Mouse (Mus musculus) CH12.LX (cell line): Measurements from ENCODE around the gene Cdh6. TPM values are rescaled to one million over a fixed set of nuclear protein-coding genes. Genes with fewer than 3 reads are reported as not detected.

ENCODE experiments used
- DNase-seq: peaks from one replicate; pipeline ENCODE4 v3.0.0-alpha.2; 2013; ENCODE audit errors: extremely low read depth
- H3K27ac ChIP-seq: 2 replicates; pipeline ENCODE4 v1.5.1; 2012; ENCODE audit warnings: low read depth, mild to moderate bottlenecking, control low read depth, moderate library complexity; ENCODE audit not compliant: insufficient read depth
- H3K27me3 ChIP-seq: replicated peaks from 2 replicates; pipeline ENCODE3; 2012; ENCODE audit warnings: inconsistent platforms
- H3K36me3 ChIP-seq, 2 experiments: replicated peaks in 1 of 2; 2 replicates each; pipeline versions ENCODE3 to v1.6.1; 2012; ENCODE audit warnings: inconsistent platforms in 1 of 2, low read length in 1 of 2, mild to moderate bottlenecking in 1 of 2, mixed read lengths in 1 of 2, moderate library complexity in 1 of 2; ENCODE audit not compliant: control insufficient read depth in 1 of 2, insufficient read depth in 1 of 2
- H3K4me1 ChIP-seq, 2 experiments: 2 replicates each; pipeline ENCODE4 v1.6.1; 2012; ENCODE audit warnings: inconsistent platforms in 1 of 2, moderate library complexity in 1 of 2; ENCODE audit not compliant: insufficient read depth in 2 of 2, control insufficient read depth in 1 of 2
- H3K4me2 ChIP-seq: 2 replicates; pipeline ENCODE4 v1.6.1; 2012; ENCODE audit warnings: low read depth, mild to moderate bottlenecking, control low read depth; ENCODE audit not compliant: poor library complexity, insufficient read depth, severe bottlenecking
- H3K4me3 ChIP-seq, 3 experiments: fragments of 150-350 bp in 1 of 3; sonication (generic) in 1 of 3; replicated peaks in 1 of 3; 2 replicates each; pipeline versions ENCODE3 to v1.5.1; 2011 to 2012; ENCODE audit warnings: low read depth in 2 of 3, low read length in 2 of 3, mild to moderate bottlenecking in 2 of 3, moderate library complexity in 2 of 3, control low read depth in 1 of 3, improper control_type of control experiment in 1 of 3, inconsistent platforms in 1 of 3, mixed read lengths in 1 of 3; ENCODE audit not compliant: poor library complexity in 1 of 3
- H3K79me2 ChIP-seq: replicated peaks from 2 replicates; pipeline ENCODE4 v1.6.1; 2012; ENCODE audit warnings: mild to moderate bottlenecking, moderate library complexity; ENCODE audit not compliant: control insufficient read depth, poor library complexity, insufficient read depth, severe bottlenecking; ENCODE audit errors: extremely low read depth
- H3K9ac ChIP-seq: 2 replicates; pipeline ENCODE4 v1.6.1; 2012; ENCODE audit warnings: low read depth, mild to moderate bottlenecking, control low read depth, moderate library complexity; ENCODE audit not compliant: insufficient read depth
- H3K9me3 ChIP-seq: replicated peaks from 2 replicates; pipeline ENCODE3; 2012; ENCODE audit warnings: low read length, inconsistent platforms, mixed read lengths
- BHLHE40 ChIP-seq: IDR thresholded peaks from 2 replicates; pipeline ENCODE4 v1.6.1; 2011; ENCODE audit warnings: mild to moderate bottlenecking, low read depth, low read length, improper control_type of control experiment
- CHD1 ChIP-seq: IDR thresholded peaks from 2 replicates; pipeline ENCODE4 v1.6.1; 2012; ENCODE audit warnings: low read depth, low read length, improper control_type of control experiment, inconsistent platforms
- CHD2 ChIP-seq: IDR thresholded peaks from 2 replicates; pipeline ENCODE4 v1.6.1; 2011; ENCODE audit warnings: low read length, improper control_type of control experiment
- CTCF ChIP-seq, 2 experiments: IDR thresholded peaks in 1 of 2; conservative IDR thresholded peaks in 1 of 2; 2 replicates each; pipeline ENCODE4 v1.5.1; 2011 to 2012; ENCODE audit warnings: low read depth in 2 of 2, low read length in 2 of 2, improper control_type of control experiment in 1 of 2, inconsistent platforms in 1 of 2, mild to moderate bottlenecking in 1 of 2, moderate library complexity in 1 of 2
- EP300 ChIP-seq: IDR thresholded peaks from 2 replicates; pipeline ENCODE4 v1.6.1; 2011; ENCODE audit warnings: low read length, improper control_type of control experiment
- GABPA ChIP-seq: IDR thresholded peaks from 2 replicates; pipeline ENCODE4 v1.6.1; 2012; ENCODE audit warnings: low read depth, low read length, improper control_type of control experiment, inconsistent platforms; ENCODE audit not compliant: insufficient replicate concordance
- IRF4 ChIP-seq: IDR thresholded peaks from 2 replicates; pipeline ENCODE4 v1.6.1; 2014; ENCODE audit warnings: low read depth, mild to moderate bottlenecking, inconsistent platforms, low read length, improper control_type of control experiment
- JUND ChIP-seq: conservative IDR thresholded peaks from 2 replicates; pipeline ENCODE4 v1.6.1; 2011; ENCODE audit warnings: low read depth, low read length, improper control_type of control experiment
- MAFK ChIP-seq: IDR thresholded peaks from 2 replicates; pipeline ENCODE4 v1.6.1; 2011; ENCODE audit warnings: low read length, improper control_type of control experiment; ENCODE audit not compliant: insufficient replicate concordance
- MAX ChIP-seq: IDR thresholded peaks from 2 replicates; pipeline ENCODE4 v1.6.1; 2011; ENCODE audit warnings: low read length, improper control_type of control experiment
- MAZ ChIP-seq: IDR thresholded peaks from 2 replicates; pipeline ENCODE4 v1.6.1; 2012; ENCODE audit warnings: low read depth, mild to moderate bottlenecking, inconsistent platforms, low read length, improper control_type of control experiment, moderate library complexity
- MEF2A ChIP-seq: IDR thresholded peaks from 2 replicates; pipeline ENCODE4 v1.6.1; 2014; ENCODE audit warnings: low read depth, mild to moderate bottlenecking, inconsistent platforms, low read length, improper control_type of control experiment, borderline replicate concordance
- MXI1 ChIP-seq: IDR thresholded peaks from 2 replicates; pipeline ENCODE4 v1.6.1; 2011; ENCODE audit warnings: mild to moderate bottlenecking, low read depth, low read length, improper control_type of control experiment
- MYC ChIP-seq: IDR thresholded peaks from 2 replicates; pipeline ENCODE4 v1.6.1; 2011; ENCODE audit warnings: low read depth, mild to moderate bottlenecking, improper control_type of control experiment, low read length
- NELFE ChIP-seq: IDR thresholded peaks from 2 replicates; pipeline ENCODE4 v1.6.1; 2011; ENCODE audit warnings: low read depth, low read length, improper control_type of control experiment
- NRF1 ChIP-seq: IDR thresholded peaks from 2 replicates; pipeline ENCODE4 v1.6.1; 2014; ENCODE audit warnings: low read depth, mild to moderate bottlenecking, inconsistent platforms, low read length, improper control_type of control experiment, moderate library complexity
- PAX5 ChIP-seq: IDR thresholded peaks from 2 replicates; pipeline ENCODE4 v1.6.1; 2012; ENCODE audit warnings: low read length, inconsistent platforms, mixed read lengths
- RAD21 ChIP-seq: IDR thresholded peaks from 2 replicates; pipeline ENCODE4 v1.6.1; 2011; ENCODE audit warnings: low read depth, mild to moderate bottlenecking, low read length, improper control_type of control experiment, moderate library complexity
- TBP ChIP-seq: conservative IDR thresholded peaks from 2 replicates; pipeline ENCODE4 v1.6.1; 2011; ENCODE audit warnings: low read depth, low read length, improper control_type of control experiment
- TCF12 ChIP-seq: IDR thresholded peaks from 2 replicates; pipeline ENCODE4 v1.6.1; 2014; ENCODE audit warnings: low read depth, mild to moderate bottlenecking, inconsistent platforms, low read length, improper control_type of control experiment
- UBTF ChIP-seq: IDR thresholded peaks from 2 replicates; pipeline ENCODE4 v1.6.1; 2012; ENCODE audit warnings: low read depth, mild to moderate bottlenecking, inconsistent platforms, low read length, improper control_type of control experiment, moderate library complexity
- USF2 ChIP-seq: conservative IDR thresholded peaks from 2 replicates; pipeline ENCODE4 v1.6.1; 2011; ENCODE audit warnings: low read depth, low read length, improper control_type of control experiment
- ZC3H11A ChIP-seq: IDR thresholded peaks from 2 replicates; pipeline ENCODE4 v1.6.1; 2012; ENCODE audit warnings: low read depth, mild to moderate bottlenecking, inconsistent platforms, low read length, improper control_type of control experiment
- ZKSCAN1 ChIP-seq: IDR thresholded peaks from 2 replicates; pipeline ENCODE4 v1.6.1; 2012; ENCODE audit warnings: low read depth, inconsistent platforms, low read length, improper control_type of control experiment, borderline replicate concordance
- dilution Hi-C: fragments of 300-500 bp; cut with MboI; formaldehyde crosslinking; loops from 2 replicates; pipeline ENCODE4 v1.14.3; 2020; ENCODE audit warnings: low sequenced_read_pairs; ENCODE audit not compliant: extremely low pct_unique_long_range_greater_than_20kb, extremely low pct_ligation_motif_present
- in situ Hi-C: fragments of 300-500 bp; cut with MboI; formaldehyde crosslinking; loops from 3 replicates; pipeline ENCODE4 v1.14.3; 2019; ENCODE audit warnings: low sequenced_read_pairs, low pct_ligation_motif_present, low pct_unique_long_range_greater_than_20kb, mixed read lengths
- polyA plus RNA-seq: library from polyadenylated mRNA; unstranded; fragments of >175 nt; gene quantifications from 2 replicates; pipeline ENCODE4 v1.2.1, GENCODE M21; 2012; ENCODE audit warnings: low read depth; ENCODE audit not compliant: insufficient read length
- total RNA-seq, 2 experiments: library from RNA; depleted of rRNA; stranded (reverse); fragments of 300-350 nt in 1 of 2; fragments of >200 nt in 1 of 2; gene quantifications; 2 replicates each; pipeline ENCODE4 v1.2.3; 2012 to 2014

The Cdh6 gene
- total and polyA plus RNA-seq, 3 experiments = under 0.01 to 0.13 TPM; not detected in 1

- H3K4me1 ChIP-seq = peaks cover 0 to 11% of the 10 kb centered on the region in 2 experiments; a peak in 2 of 4 replicates
- H3K27ac ChIP-seq = no peak overlapping the region
- no peaks in the 10 kb centered on the region for H3K36me3 ChIP-seq
- no peak overlapping the region for H3K9ac ChIP-seq
- no peaks in the 10 kb centered on the region for H3K27me3 ChIP-seq
- no peak for DNase-seq
- in situ Hi-C loops (no loop called here), dilution Hi-C loops (no loop called here)
- no peak for TF ChIP-seq MAX
- no peak for TF ChIP-seq NRF1
- TF ChIP-seq PAX5 = no peak
- no peak for TF ChIP-seq ZKSCAN1
- TF ChIP-seq CHD2 = no peak
- TF ChIP-seq MEF2A = no peak
- no peak for TF ChIP-seq JUND
- TF ChIP-seq CHD1 = no peak
- no peak for TF ChIP-seq CTCF (conservative IDR thresholded peaks at IDR 0.05 in 1 of 2, IDR thresholded peaks at IDR 0.05 in 1 of 2; ENCODE audit: low read depth in 2 of 2, low read length in 2 of 2)
- no peak for TF ChIP-seq RAD21
- no peak for TF ChIP-seq MXI1
- TF ChIP-seq BHLHE40 = no peak
- TF ChIP-seq MYC = no peak
- no peak for TF ChIP-seq NELFE
- no peak for TF ChIP-seq TBP
- TF ChIP-seq USF2 = no peak
- TF ChIP-seq MAFK = no peak
- no peak for TF ChIP-seq MAZ
- no peak overlapping the region; the same call in 1 of the 2 replicates for H3K4me2 ChIP-seq
- H3K4me3 ChIP-seq = no peak overlapping the region
- H3K79me2 ChIP-seq = no peaks in the 10 kb centered on the region
- no peaks in the 10 kb centered on the region for H3K9me3 ChIP-seq
These were observed 43.7 kb upstream of the Cdh6 start for GRCm38 (mm10) chr15:13217161-13217560.

GRCm38 (mm10) chr15:13212956-13213355 is 39.5 kb upstream of the Cdh6 start:
- Histone ChIP-seq H3K9me3 (no peaks in the 10 kb centered on the region), H3K36me3 (no peaks in the 10 kb centered on the region), H3K4me1 (peaks cover 0 to 11% of the 10 kb centered on the region in 2 experiments; a peak in 2 of 4 replicates), H3K27ac (no peak overlapping the region), H3K4me2 (no peak overlapping the region), H3K4me3 (no peak overlapping the region), H3K27me3 (no peaks in the 10 kb centered on the region), H3K9ac (no peak overlapping the region), H3K79me2 (no peaks in the 10 kb centered on the region)
- DNase-seq = no peak
- dilution Hi-C loops (no loop called here), in situ Hi-C loops (no loop called here)
- TF ChIP-seq NRF1 = no peak
- TF ChIP-seq EP300 = no peak
- no peak for TF ChIP-seq GABPA
- no peak for TF ChIP-seq IRF4
- TF ChIP-seq ZKSCAN1 = no peak
- TF ChIP-seq UBTF = no peak
- no peak for TF ChIP-seq ZC3H11A
- TF ChIP-seq MAZ = no peak
- no peak for TF ChIP-seq MEF2A
- TF ChIP-seq MAFK = no peak
- no peak for TF ChIP-seq TCF12
- no peak for TF ChIP-seq RAD21
